Mouse (Mus musculus) CH12F3 (cell line): ENCODE measurements around the gene Eln.

Experiments
- in situ Hi-C: fragments of 300-500 bp; cut with MboI; formaldehyde crosslinking; loops from 2 replicates; pipeline ENCODE4 v1.14.3; 2020; ENCODE audit warnings: low sequenced_read_pairs

Gene Eln

DNA sequence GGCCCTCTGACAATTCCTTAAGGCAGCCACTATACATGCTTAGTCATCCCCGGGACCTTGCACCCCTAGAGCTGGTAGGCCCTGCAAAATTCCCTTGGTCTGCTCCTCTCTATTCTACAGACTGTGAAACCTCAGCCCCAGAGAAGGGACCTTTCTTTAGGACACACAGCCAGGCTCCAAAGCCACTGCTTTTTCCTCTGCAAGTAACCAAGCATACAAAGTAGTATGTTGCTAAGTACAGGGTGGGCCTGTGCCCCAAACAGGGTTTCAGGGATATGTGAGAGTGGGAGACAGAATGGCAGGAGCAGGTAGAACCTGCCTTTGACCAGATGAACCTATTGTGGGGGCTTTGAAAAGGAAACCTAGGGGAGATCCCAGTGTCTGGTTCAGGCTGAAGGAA lies 59.9 kb downstream of the Eln start:
- in situ Hi-C loops = no loop called here

DNA sequence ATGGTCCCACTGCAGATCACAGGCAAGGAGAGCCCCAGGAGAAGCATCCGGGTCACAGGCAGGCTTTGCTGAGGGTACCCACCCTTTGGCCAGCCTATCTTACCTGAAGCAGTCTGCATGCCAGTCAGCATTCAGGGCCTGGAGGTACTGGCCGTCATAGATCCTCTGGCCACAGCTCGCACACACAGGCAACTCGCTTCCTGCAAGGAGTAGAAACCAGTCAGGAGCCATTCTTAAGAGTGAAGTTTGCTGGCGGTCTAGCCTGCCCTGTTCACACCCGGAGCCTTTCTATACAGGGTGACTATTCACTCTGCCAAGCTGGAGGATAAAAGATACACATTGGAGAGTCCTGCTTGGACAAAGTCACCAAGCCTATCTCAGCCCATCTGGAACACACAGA lies 60.6 kb downstream of the Eln start:
- in situ Hi-C loops = no loop called here

GRCm38 (mm10) chr5:134684398-134684797 lies 62.7 kb downstream of the Eln start:
- in situ Hi-C loops = no loop called here

GRCm38 (mm10) chr5:134683813-134684212 lies 63.3 kb downstream of the Eln start:
- in situ Hi-C loops = no loop called here

DNA sequence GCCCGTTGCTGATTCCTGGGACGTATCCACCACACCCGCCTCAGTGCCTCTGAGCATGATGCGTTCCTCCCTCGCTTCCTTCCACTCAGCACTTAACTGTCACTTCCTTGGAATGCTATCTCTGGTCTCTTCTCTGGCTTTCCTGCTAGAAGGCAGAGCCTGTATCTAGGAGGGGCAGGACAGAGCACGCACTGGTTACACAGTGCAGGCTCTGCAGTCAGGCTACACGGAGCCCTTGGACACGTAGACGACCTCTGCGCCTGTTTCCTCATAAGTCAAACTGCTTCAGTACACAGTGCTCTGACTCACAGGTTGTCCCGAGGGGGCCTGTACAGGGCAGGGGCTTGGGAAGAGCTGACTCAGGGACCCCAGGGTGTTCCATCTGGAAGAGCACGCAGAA lies 66.9 kb downstream of the Eln start:
- in situ Hi-C loops = no loop called here

DNA sequence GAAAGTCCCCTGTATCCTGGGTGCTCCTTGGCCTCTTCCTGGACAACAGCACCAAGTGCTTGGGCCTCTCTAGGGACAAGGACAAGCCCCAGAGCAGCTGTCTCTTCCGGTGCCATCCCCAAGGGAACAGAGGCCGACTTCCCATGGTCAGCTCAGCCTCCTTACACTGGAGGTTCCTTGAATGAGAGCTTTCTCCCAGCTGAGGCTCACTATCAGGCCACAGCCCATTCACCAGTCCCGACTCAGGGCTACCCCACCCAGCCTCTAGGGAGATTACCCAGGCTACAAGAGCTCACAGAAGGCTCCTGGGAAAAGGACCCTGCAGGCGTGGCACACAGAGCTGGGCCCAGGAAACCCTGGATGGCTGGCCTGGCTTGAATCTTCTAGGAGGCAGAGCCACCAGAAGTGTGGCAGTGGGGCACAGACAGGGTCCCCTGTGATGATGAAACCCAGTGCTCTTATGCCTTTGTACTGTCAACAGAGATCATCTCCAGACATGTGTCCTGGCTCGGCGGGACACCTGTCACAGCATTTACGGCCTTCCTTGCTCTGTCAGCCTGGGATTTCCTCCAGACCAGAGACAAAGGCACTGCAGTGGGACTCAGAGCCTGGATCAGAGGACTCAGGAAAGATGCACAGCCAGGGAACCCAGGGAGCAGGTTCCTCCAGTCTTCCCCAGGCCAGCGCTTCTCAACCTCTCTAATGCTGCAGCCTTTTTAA lies 68.1 kb downstream of the Eln start:
- in situ Hi-C loops = no loop called here

GRCm38 (mm10) chr5:134678031-134678430 lies 69.1 kb downstream of the Eln start:
- in situ Hi-C loops = no loop called here

- in situ Hi-C loops = no loop called here
These were observed 69.6 kb downstream of the Eln start for GRCm38 (mm10) chr5:134677491-134677890.

- in situ Hi-C loops = no loop called here
These were observed 71.0 kb downstream of the Eln start for GRCm38 (mm10) chr5:134675956-134676759.

DNA sequence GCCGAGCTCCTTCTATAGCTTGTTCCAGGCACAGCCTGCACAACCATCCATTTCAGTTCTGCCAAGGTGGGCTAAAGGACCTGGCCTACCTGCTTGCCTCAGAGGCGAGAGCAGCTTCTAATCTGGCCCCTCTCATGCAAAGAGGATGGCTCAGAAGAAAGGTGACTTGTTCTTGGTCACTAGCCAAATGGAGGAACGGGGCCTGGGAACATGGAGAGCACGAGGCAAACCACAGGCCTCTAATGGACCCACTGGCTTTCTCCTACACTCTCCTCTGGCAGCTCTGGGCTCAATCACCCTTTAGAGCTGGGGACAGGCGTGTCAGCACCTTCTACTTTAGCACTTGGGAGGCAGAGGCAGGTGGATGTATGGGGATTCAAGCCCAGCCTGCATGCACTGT lies 72.1 kb downstream of the Eln start:
- in situ Hi-C loops = no loop called here

- in situ Hi-C loops = no loop called here
These were observed 74.5 kb downstream of the Eln start for GRCm38 (mm10) chr5:134672611-134673010.

DNA sequence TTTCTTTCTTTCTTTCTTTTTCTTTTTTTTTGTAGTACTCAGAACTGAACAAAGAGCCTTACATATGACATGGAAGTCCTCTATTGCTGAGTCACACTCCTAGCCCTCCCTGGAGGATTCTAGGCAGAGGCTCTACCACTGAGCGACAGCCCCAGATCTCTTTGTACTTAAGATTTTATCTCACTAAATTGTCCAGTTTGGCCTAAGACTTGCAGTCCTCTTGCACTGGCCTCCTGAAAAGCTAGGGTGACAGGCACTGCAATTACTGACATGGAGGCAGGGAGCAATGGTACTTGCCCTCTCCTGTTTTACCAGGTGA lies 75.0 kb downstream of the Eln start:
- in situ Hi-C loops = no loop called here

- in situ Hi-C loops = no loop called here
These were observed 75.6 kb downstream of the Eln start for GRCm38 (mm10) chr5:134671335-134672197.

DNA sequence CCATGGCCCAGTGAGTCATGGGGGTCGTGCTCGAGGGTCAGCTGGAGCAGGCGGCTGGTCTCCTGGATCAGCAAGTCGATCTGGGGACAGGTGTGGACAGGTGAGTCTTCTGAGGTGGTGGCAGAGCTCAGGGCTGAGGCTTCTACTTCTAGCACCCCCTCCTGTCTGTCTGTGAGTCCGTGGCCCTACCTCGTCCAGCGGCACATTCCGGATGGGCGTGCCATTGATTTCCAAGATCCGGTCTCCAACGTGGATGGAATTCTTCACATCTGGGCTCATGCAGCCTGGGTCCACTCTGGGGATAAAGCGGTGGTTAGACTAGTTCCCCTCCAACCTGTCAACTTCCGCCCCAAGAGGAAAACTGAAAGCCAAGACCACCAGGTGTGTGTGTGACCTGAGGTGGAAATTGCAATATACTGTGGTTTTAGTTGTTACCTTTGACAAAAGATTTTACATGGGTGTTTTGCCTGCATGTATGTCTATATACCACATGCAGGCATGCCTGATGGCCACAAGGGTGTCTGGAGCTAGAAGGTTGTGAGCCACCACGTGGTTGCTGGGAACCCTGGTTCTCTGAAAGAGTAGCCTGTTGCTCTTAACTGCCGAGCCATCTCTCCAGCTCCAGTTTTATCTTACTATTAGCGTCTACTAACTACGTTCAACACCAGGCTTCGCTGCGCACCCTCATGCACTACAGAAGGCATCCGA lies 78.0 kb downstream of the Eln start:
- in situ Hi-C loops = no loop called here

DNA sequence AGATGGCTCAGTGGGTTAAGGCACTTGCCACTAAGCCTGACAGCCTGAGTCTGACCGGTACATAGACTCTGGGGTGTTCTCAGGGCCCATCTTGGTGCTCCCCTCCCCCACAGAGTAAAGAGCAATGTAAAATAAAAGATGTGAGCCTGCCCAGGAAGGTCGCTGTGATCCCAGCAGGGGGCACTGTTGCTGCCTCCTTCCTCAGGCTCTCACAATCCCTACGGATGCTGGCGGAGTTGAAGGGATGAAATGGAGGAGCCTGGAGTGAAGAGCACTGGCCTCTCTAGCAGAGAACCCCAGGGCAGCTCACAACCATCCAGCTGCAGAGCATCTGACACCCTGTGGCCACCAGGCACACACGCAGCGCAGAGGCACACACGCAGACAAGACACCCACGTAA lies 78.6 kb downstream of the Eln start:
- in situ Hi-C loops = no loop called here

DNA sequence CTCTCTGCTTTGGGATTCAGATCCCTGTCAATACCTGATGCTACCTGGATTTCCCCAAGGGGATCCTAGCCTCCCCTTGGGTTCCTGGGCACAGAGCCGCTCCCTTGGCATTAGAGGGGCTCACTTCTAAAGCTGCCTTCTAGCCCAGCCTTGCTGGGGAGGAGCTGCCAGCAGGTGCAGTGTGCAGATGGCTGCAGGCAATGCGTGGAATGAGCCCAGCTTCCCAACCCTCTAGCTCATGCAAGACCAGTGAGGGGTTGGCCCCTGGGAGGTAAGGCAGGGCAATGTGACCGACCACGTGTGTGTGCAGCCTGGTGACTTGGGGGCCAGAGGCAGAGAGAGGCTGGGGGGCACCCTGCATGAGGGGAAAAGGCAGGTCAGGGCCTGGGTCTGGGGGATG lies 90.4 kb downstream of the Eln start:
- in situ Hi-C loops = no loop called here
